Mouse (Mus musculus) lung, adult 2 months (tissue): ENCODE measurements around the gene Fxn. TPM values are rescaled to one million over a fixed set of nuclear protein-coding genes. Genes with fewer than 3 reads are reported as not detected.

Experiments used
- DNase-seq: peaks from one replicate; pipeline ENCODE4 v3.0.0; 2022
- H3K4me1 ChIP-seq: fragments of 200-500 bp; 2 replicates; pipeline ENCODE4 v1.6.1; 2011; ENCODE audit warnings: low read length; ENCODE audit not compliant: control insufficient read depth, insufficient read depth
- H3K4me3 ChIP-seq: fragments of 200-500 bp; replicated peaks from 2 replicates; pipeline ENCODE3; 2011; ENCODE audit warnings: low read depth, mild to moderate bottlenecking, control low read depth, low read length; ENCODE audit errors: extremely low read depth
- CTCF ChIP-seq: fragments of 200-500 bp; IDR thresholded peaks from 2 replicates; pipeline ENCODE4 v1.5.1; 2011; ENCODE audit warnings: mild to moderate bottlenecking, low read length, control low read depth; ENCODE audit not compliant: insufficient read depth
- POLR2A ChIP-seq: fragments of 200-500 bp; IDR thresholded peaks from 2 replicates; pipeline ENCODE4 v1.6.1; 2011; ENCODE audit warnings: low read depth, mild to moderate bottlenecking, control low read depth, low read length, borderline replicate concordance; ENCODE audit errors: extremely low read depth
- WGBS: fragments of 180-500 bp; shearing (Covaris S2); methylation state at CpG from one replicate; pipeline ENCODE4 v1.1.7; 2018; 5-methylcytosine and 5-hydroxymethylcytosine counted together
- polyA plus RNA-seq: library from polyadenylated mRNA; depleted of rRNA; stranded (reverse); fragments of >200 nt; gene quantifications from 2 replicates; pipeline ENCODE4 v1.2.3, GENCODE M21; 2012

Gene Fxn
- polyA plus RNA-seq, 1 experiment, result 7.0 TPM

DNA sequence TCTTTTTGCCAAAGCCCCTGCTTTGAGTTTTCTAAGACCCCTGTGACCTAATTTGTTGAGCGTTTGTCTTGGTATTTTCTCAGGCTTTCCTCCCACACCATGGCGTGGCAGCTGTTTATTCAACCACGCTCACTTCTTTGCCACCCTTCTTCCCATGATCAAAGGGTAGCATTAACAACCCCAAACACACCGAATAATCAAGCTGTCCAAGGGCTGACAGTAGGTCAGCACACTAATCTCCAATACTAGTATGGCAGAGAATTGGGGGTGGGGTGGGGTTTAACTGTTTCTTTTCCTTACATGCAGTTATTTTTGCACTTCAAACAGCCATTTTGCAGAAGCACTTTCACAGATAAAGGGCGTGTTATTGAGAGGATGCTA is 21.4 kb upstream of the Fxn start:
- DNase-seq, result no peak
- Histone ChIP-seq H3K4me3 (no peak overlapping the region), H3K4me1 (no peaks in the 10 kb centered on the region)
- TF ChIP-seq CTCF (no peak), POLR2A (no peak)
- WGBS, result 49% methylated on average over 5 of the region's 5 CpGs

DNA sequence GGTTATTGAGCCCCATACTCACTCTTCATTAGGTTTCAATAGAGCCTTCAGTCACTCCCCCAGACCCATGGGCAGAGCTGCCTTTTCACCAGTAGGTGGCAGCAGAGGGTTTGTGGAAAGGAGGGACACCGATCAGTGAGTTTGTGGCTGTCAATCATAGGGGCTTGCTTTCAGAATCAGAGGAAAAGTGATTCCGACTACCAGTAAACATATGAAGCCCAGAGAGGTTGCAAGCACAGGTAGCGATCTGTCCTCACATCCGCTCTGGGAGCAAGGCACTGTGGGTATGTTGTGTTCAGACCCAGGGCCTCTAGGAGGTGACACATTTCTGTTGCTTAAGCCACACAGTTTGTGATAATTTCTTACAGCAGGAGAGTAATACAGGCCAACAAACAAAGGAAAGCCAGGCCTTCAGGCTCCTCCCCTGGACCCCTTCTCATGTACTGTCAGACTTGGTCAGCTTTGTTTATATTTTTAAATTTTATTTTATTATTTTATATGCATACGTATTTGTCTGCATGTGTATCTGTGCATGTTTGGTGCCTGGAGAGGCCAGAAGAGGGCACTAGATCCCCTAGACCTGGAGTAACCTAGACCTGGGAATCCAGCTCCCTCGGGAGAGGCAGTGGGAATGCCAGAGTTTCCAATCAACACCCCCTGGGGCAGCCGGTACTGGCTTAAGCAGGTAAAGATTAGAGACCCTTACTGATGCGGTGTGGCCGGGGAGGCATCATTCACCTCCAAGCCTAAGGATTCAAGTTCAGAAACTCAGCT is 20.8 kb upstream of the Fxn start:
- DNase-seq, result peak; percentile 53
- peak; percentile 87 for TF ChIP-seq CTCF
- TF ChIP-seq POLR2A, result no peak
- Histone ChIP-seq H3K4me3 (peak overlapping the region; percentile 67), H3K4me1 (no peaks in the 10 kb centered on the region)
- 12% methylated on average over 9 of the region's 9 CpGs for WGBS

DNA sequence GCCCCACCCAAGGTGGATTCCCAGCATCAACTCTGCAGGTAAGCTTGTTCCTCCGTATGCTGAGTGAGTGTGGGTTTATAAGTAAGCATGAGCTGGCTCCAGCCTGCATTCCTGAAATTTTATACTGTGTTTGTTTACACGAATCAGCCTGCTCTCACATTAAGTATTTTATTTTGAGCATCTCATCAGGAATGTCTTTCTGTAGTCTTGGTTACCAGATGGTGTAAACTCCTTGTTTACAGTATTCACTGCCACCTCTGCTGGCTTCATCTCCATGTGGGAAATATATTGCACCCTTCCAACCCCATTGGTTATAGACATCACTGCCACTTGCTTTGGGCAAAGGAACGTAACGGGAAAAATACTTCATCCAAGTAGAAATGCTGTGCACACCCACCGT is 13.1 kb upstream of the Fxn start:
- H3K4me3 ChIP-seq, result no peak overlapping the region
- no peak for DNase-seq
- TF ChIP-seq CTCF, result no peak
- no peak for TF ChIP-seq POLR2A
- 57% methylated on average over 5 of the region's 5 CpGs for WGBS
- no peaks in the 10 kb centered on the region for H3K4me1 ChIP-seq

DNA sequence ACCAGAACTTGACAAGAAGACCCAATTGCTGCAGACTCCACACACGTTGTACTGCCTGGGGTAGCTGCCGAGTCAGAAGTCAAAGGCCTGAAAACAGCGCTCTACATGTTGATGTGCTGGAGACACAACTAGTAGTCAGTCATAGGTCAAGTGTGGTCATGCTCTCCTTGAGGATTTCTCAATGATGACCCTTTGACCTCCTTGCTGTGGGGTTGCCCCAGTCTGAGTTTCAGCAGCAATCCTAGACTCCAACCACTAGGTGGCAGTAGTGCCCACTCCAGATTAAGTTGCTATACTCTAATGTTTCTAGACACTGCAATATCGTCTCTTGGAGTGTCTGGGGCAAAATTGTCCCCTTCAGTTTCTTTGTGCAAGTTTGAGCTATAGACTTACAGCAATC is 3.8 kb upstream of the Fxn start:
- peak; percentile 55 for DNase-seq
- Histone ChIP-seq H3K4me1 (0 out of 2 replicates have a peak, but pooled peaks cover 2% of the 10 kb centered on the region), H3K4me3 (no peak overlapping the region)
- peak; percentile 81 for TF ChIP-seq CTCF
- TF ChIP-seq POLR2A, result no peak
- whole genome bisulfite sequencing, result 48% methylated on average over 4 of the region's 4 CpGs

DNA sequence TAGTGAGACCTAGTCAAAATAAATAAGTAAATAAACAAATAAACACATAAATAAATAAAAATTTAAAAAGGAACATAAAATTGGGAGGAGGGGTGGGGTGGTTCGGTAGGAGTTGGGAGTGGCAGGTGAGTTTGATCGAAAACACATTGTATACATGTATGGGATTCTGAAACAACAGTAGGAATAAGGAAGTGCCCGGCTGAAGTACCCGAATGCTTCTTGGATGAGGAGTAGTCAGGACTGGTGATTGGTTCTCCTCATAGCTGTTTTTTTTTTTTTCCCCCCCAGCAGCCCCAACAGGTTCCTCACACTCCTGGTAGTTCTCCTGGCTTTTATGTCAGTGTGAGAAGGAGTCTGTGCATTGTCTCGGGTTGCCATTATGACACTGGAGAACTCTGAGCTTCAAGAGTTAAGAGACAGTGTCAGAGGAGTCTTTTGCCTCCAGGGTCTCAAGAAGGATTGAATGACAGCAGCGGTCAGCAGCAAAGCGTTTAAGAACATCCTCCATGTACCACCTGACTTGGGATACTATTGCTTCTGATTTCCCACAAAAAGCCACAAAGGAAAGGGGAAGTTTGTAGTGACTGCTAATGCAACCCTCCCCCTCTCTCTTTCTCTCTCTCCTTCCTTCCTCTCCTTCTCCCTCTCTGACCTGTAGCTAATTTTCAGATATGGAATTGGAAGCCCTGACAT is 1.0 kb upstream of the Fxn start:
- TF ChIP-seq CTCF (no peak), POLR2A (no peak)
- no peak for DNase-seq
- 52% methylated on average over 7 of the region's 7 CpGs for WGBS
- H3K4me1 ChIP-seq, result 0 out of 2 replicates have a peak, but pooled peaks cover 5% of the 10 kb centered on the region
- no peak overlapping the region for H3K4me3 ChIP-seq

DNA sequence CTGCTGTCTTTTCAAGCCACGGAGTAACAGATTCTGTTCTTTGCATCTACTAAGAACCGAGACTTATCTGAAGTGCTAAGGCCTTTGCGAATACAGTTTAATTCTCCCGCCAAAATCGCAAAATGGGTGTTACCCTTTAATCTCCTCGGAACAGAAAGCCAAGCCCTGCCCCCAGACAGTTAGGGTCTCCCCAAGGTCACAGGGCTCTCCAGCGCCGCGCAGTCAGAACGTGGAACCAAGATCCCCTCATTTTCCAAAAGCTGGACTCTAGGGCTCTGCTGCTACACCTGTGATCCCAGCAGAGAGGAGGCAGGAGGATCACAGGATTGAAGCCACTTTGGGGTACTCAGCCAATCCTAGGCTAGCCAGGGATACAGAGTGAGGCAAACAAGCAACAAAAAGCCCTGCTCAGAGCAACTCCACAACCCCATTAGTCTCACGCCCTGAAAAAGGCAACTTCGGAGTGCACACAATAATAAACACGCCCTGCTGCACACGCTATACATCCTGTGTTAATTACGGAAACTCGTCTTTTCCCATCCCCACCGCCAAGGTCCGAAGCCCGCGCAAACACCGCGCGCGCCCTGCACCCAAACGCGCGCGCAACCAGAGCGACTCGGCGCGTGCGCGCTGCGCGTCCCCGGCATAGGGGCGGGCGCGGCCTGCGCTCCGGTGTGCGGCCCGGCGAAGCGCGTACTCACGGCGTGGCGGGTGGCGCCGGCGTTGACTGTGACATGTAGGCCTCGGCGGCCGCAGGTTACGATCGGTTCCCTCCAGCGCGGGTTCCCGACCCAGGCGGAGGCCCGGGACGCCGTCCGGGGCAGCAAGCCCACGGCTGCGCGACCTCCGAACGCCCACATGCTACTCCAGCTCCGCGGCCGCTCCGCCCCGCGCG is 452 bp downstream of the Fxn start:
- DNase-seq, result peak; percentile 85
- Histone ChIP-seq H3K4me3 (peak overlapping the region; percentile 69), H3K4me1 (0 out of 2 replicates have a peak, but pooled peaks cover 5% of the 10 kb centered on the region)
- TF ChIP-seq CTCF (no peak), POLR2A (0 out of 2 replicates have a peak, but pooled peaks have one; percentile 45)
- WGBS, result under 1% methylated on average over 78 of the region's 78 CpGs

DNA sequence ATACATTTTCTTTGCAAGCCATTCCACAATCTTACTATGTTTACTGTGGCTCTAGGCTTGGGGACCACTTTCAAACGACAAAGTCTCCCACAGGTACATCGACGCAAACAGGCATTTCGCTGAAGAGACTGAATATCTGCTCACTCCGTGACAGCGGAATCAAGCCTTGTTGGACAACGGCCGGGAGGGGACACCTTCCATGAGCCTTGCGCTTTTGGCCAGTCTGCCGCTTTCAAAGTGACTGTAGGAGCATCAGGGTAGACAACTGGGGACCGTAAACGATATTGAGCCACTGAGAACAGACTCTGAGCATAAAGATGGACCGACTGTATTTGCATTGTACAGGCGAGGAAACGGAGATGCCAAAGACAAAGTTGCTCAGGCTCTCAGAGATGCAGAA is 1.5 kb downstream of the Fxn start:
- H3K4me3 ChIP-seq, result no peak overlapping the region
- H3K4me1 ChIP-seq, result 0 out of 2 replicates have a peak, but pooled peaks cover 5% of the 10 kb centered on the region
- TF ChIP-seq CTCF (no peak), POLR2A (no peak)
- no peak for DNase-seq
- WGBS, result 87% methylated on average over 15 of the region's 15 CpGs

DNA sequence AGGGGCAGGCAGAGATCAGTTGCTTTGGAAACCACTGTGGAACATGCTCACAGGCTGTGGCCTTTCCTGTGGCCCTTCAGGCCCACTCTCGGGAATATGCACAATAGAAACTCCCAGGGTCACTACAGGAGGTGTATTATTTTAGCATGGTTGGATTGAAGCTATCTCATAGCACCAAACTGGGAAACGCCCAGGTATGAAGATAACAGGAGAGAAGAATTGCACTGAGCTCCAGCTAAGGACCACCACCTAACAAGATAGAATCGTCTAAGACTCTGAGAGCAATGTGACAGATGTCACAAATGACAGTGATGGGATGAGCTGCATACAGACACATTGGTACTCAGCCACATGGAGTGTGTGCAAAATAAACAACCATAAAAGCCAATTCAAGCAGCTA is 6.1 kb downstream of the Fxn start:
- TF ChIP-seq POLR2A, result no peak
- no peak for TF ChIP-seq CTCF

More for the DNA sequence above, 6.1 kb downstream of the Fxn start:
- Histone ChIP-seq H3K4me1 (0 out of 2 replicates have a peak, but pooled peaks cover 5% of the 10 kb centered on the region), H3K4me3 (no peak overlapping the region)
- DNase-seq, result no peak
- 78% methylated on average over 3 of the region's 3 CpGs for whole genome bisulfite sequencing
